Mouse (Mus musculus) right cerebral cortex, adult 18-20 months (tissue): ENCODE data around the gene Stra6.

Experiments used
- DNase-seq: peaks from one replicate; pipeline ENCODE4 v3.0.0; 2022; ENCODE audit warnings: mixed read lengths

The Stra6 gene

GRCm38 (mm10) chr9:58063531-58063930, at the start of gene Stra6:
TSS of gene Stra6 (plus strand) at chr9:58063788.
- no peak for DNase-seq

- DNase-seq, result no peak
Observed at GRCm38 (mm10) chr9:58014393-58015160, 49.0 kb upstream of the Stra6 start.

- no peak for DNase-seq
Observed at GRCm38 (mm10) chr9:58015856-58016255, 47.7 kb upstream of the Stra6 start.

GRCm38 (mm10) chr9:58016962-58017361, 46.6 kb upstream of the Stra6 start:
- no peak for DNase-seq

- DNase-seq, result no peak
Observed at GRCm38 (mm10) chr9:58018385-58018784, 45.2 kb upstream of the Stra6 start.

GRCm38 (mm10) chr9:58025995-58026394, 37.6 kb upstream of the Stra6 start:
- DNase-seq, result no peak

- DNase-seq, result no peak
Observed at GRCm38 (mm10) chr9:58027426-58028180, 36.0 kb upstream of the Stra6 start.

GRCm38 (mm10) chr9:58028841-58029240, 34.7 kb upstream of the Stra6 start:
- no peak for DNase-seq

- DNase-seq, result no peak
Observed at GRCm38 (mm10) chr9:58029635-58030034, 34.0 kb upstream of the Stra6 start.

- no peak for DNase-seq
Observed at GRCm38 (mm10) chr9:58031895-58032294, 31.7 kb upstream of the Stra6 start.

GRCm38 (mm10) chr9:58035519-58035918, 28.1 kb upstream of the Stra6 start:
- peak; percentile 77 for DNase-seq

- DNase-seq, result peak; percentile 36
Observed at GRCm38 (mm10) chr9:58035951-58036698, 27.5 kb upstream of the Stra6 start.

GRCm38 (mm10) chr9:58036961-58037360, 26.6 kb upstream of the Stra6 start:
- DNase-seq, result no peak

GRCm38 (mm10) chr9:58038500-58039168, 25.0 kb upstream of the Stra6 start:
- DNase-seq, result peak; percentile 80

GRCm38 (mm10) chr9:58040977-58041376, 22.6 kb upstream of the Stra6 start:
- no peak for DNase-seq

- DNase-seq, result no peak
Observed at GRCm38 (mm10) chr9:58042391-58042790, 21.2 kb upstream of the Stra6 start.

GRCm38 (mm10) chr9:58043496-58044017, 20.0 kb upstream of the Stra6 start:
- no peak for DNase-seq

- DNase-seq, result no peak
Observed at GRCm38 (mm10) chr9:58044828-58045227, 18.8 kb upstream of the Stra6 start.

- DNase-seq, result no peak
Observed at GRCm38 (mm10) chr9:58045646-58046045, 17.9 kb upstream of the Stra6 start.

- no peak for DNase-seq
Observed at GRCm38 (mm10) chr9:58047061-58047460, 16.5 kb upstream of the Stra6 start.

GRCm38 (mm10) chr9:58048621-58049020, 15.0 kb upstream of the Stra6 start:
- DNase-seq, result no peak

- peak; percentile 23 for DNase-seq
Observed at GRCm38 (mm10) chr9:58049186-58049585, 14.4 kb upstream of the Stra6 start.

- no peak for DNase-seq
Observed at GRCm38 (mm10) chr9:58049861-58050260, 13.7 kb upstream of the Stra6 start.
